Mouse (Mus musculus) limb, embryonic 11.5 days (tissue): ENCODE results near the gene Mettl7b. TPM values are rescaled to one million over a fixed set of nuclear protein-coding genes. Genes with fewer than 3 reads are reported as not detected.
A peak's percentile ranks its signal among the peaks of the same experiment; 100 is the strongest.

Experiments
- ATAC-seq: fragments of 200-750 bp; cut with Nextera tagmentation; 2 replicates; pipeline ENCODE4 v1.8.0; 2017; ENCODE audit warnings: low read depth; ENCODE audit not compliant: insufficient number of reproducible peaks, low FRiP score, low TSS enrichment
- DNase-seq: peaks from one replicate; pipeline ENCODE4 v3.0.0-alpha.2; 2015; ENCODE audit warnings: low spot score
- H3K27ac ChIP-seq: fragments of 300-500 bp; sonication (generic); replicated peaks from 2 replicates; pipeline ENCODE4 v1.5.1; 2014; ENCODE audit warnings: low read depth, mild to moderate bottlenecking, low read length
- H3K27me3 ChIP-seq: fragments of 300-500 bp; sonication (generic); 2 replicates; pipeline ENCODE4 v1.6.1; 2014; ENCODE audit warnings: mild to moderate bottlenecking, low read length, mixed read lengths; ENCODE audit not compliant: control insufficient read depth, insufficient read depth
- H3K36me3 ChIP-seq: fragments of 300-500 bp; sonication (generic); 2 replicates; pipeline ENCODE4 v1.6.1; 2014; ENCODE audit warnings: mild to moderate bottlenecking, low read length, moderate library complexity, mixed read lengths; ENCODE audit not compliant: control insufficient read depth, insufficient read depth
- H3K4me1 ChIP-seq: fragments of 300-500 bp; sonication (generic); 2 replicates; pipeline ENCODE4 v1.6.1; 2014; ENCODE audit warnings: low read length, mixed read lengths; ENCODE audit not compliant: control insufficient read depth, insufficient read depth
- H3K4me2 ChIP-seq: fragments of 300-500 bp; sonication (generic); 2 replicates; pipeline ENCODE4 v1.6.1; 2014; ENCODE audit warnings: low read depth, mild to moderate bottlenecking, moderate library complexity; ENCODE audit not compliant: severe bottlenecking
- H3K4me3 ChIP-seq: fragments of 300-500 bp; sonication (generic); 2 replicates; pipeline ENCODE4 v1.5.1; 2014; ENCODE audit warnings: low read depth, low read length
- H3K9ac ChIP-seq: fragments of 300-500 bp; sonication (generic); 2 replicates; pipeline ENCODE4 v1.6.1; 2014; ENCODE audit warnings: mild to moderate bottlenecking, low read length
- H3K9me3 ChIP-seq: fragments of 300-500 bp; sonication (generic); 2 replicates; pipeline ENCODE4 v1.6.1; 2016; ENCODE audit warnings: low read length; ENCODE audit not compliant: control insufficient read depth
- WGBS: fragments of 180-500 bp; shearing (Covaris S2); extraction: QIAGEN DNeasy Blood & Tissue Kit; methylation state at CpG from one replicate; pipeline ENCODE4 v1.1.7; 2014; 5-methylcytosine and 5-hydroxymethylcytosine counted together
- polyA plus RNA-seq: library from polyadenylated mRNA; unstranded; fragments of >200 nt; fragmentation: Nextera tagmentation; extraction: Ambion mirVana; gene quantifications from 2 replicates; pipeline ENCODE4 v1.2.1, GENCODE M21; 2014

Mettl7b gene
- polyA plus RNA-seq, 1 experiment from 2014 or later: not detected

GRCm38 (mm10) chr10:128912268-128912667 is 48.5 kb downstream of the Mettl7b start:
- Histone ChIP-seq H3K4me3 (no peak overlapping the region), H3K27ac (no peak overlapping the region), H3K36me3 (peaks cover 12% of the 10 kb centered on the region), H3K4me1 (peaks cover 11% of the 10 kb centered on the region), H3K9me3 (no peaks in the 10 kb centered on the region), H3K4me2 (no peak overlapping the region), H3K9ac (no peak overlapping the region), H3K27me3 (no peaks in the 10 kb centered on the region)
- WGBS: 77% methylated on average over 4 of the region's 4 CpGs
- ATAC-seq (no peak), DNase-seq (no peak)

- Histone ChIP-seq H3K4me1 (peaks cover 11% of the 10 kb centered on the region), H3K9ac (no peak overlapping the region), H3K36me3 (peaks cover 10% of the 10 kb centered on the region), H3K27ac (no peak overlapping the region), H3K9me3 (no peaks in the 10 kb centered on the region), H3K4me3 (peak overlapping the region; percentile 96; the same call in 1 of the 2 replicates), H3K4me2 (0 out of 2 replicates have a peak overlapping the region, but pooled peaks have one; percentile 45), H3K27me3 (no peaks in the 10 kb centered on the region)
- 92% methylated on average over 6 of the region's 6 CpGs for WGBS
- ATAC-seq (no peak), DNase-seq (no peak)
Observed at GRCm38 (mm10) chr10:128911430-128911829, 49.4 kb downstream of the Mettl7b start.

GRCm38 (mm10) chr10:128910066-128910841 is 50.5 kb downstream of the Mettl7b start:
- Histone ChIP-seq H3K27me3 (no peaks in the 10 kb centered on the region), H3K4me2 (peak overlapping the region; percentile 45), H3K9ac (peak overlapping the region; percentile 95), H3K9me3 (no peaks in the 10 kb centered on the region), H3K4me3 (peak overlapping the region; percentile 96), H3K36me3 (peaks cover 7% of the 10 kb centered on the region), H3K4me1 (peaks cover 11% of the 10 kb centered on the region), H3K27ac (peak overlapping the region; percentile 87)
- 1% methylated on average over 60 of the region's 66 CpGs for WGBS
- ATAC-seq: peak; percentile 15; the same call in 1 of the 2 replicates
- DNase-seq: peak; percentile 79

GRCm38 (mm10) chr10:128909567-128910028 is 51.2 kb downstream of the Mettl7b start:
- ATAC-seq (peak; percentile 85), DNase-seq (peak; percentile 93)
- H3K27me3 ChIP-seq: no peaks in the 10 kb centered on the region

GRCm38 (mm10) chr10:128908778-128909448 is 51.9 kb downstream of the Mettl7b start:
- Histone ChIP-seq H3K27me3 (no peaks in the 10 kb centered on the region), H3K36me3 (peaks cover 4% of the 10 kb centered on the region), H3K4me3 (peak overlapping the region; percentile 96), H3K9me3 (no peaks in the 10 kb centered on the region), H3K4me1 (peaks cover 11% of the 10 kb centered on the region), H3K9ac (peak overlapping the region; percentile 95), H3K27ac (peak overlapping the region; percentile 87), H3K4me2 (peak overlapping the region; percentile 45)
- 64% methylated on average over 13 of the region's 13 CpGs for WGBS
- ATAC-seq (no peak), DNase-seq (no peak)

More at GRCm38 (mm10) chr10:128909567-128910028, 51.2 kb downstream of the Mettl7b start:
- H3K36me3 ChIP-seq: peaks cover 6% of the 10 kb centered on the region
- H3K4me1 ChIP-seq: peaks cover 11% of the 10 kb centered on the region
- H3K9me3 ChIP-seq: no peaks in the 10 kb centered on the region
- peak overlapping the region; percentile 96 for H3K4me3 ChIP-seq
- H3K4me2 ChIP-seq: peak overlapping the region; percentile 45
- peak overlapping the region; percentile 95 for H3K9ac ChIP-seq
- under 1% methylated on average over 31 of the region's 41 CpGs for WGBS
- H3K27ac ChIP-seq: peak overlapping the region; percentile 87

Other genes with a start within 250 kb of the Mettl7b start
- 5.4 and 6.5 TPM in 2 replicates for gene Dgka, start 216.1 kb downstream of the Mettl7b start, polyA plus RNA-seq
- 49.4 and 52.4 TPM in 2 replicates for gene Pym1, start 213.1 kb downstream of the Mettl7b start, polyA plus RNA-seq
- gene Mmp19, start 170.1 kb downstream of the Mettl7b start, polyA plus RNA-seq: 0.35 and 0.55 TPM in 2 replicates
- 33.3 and 37.8 TPM in 2 replicates for gene Dnajc14, start 156.9 kb downstream of the Mettl7b start, polyA plus RNA-seq
- gene Tmem198b, start 156.6 kb downstream of the Mettl7b start, polyA plus RNA-seq: 18.9 and 22.2 TPM in 2 replicates
- gene Sarnp, start 143.7 kb downstream of the Mettl7b start, polyA plus RNA-seq: 285 and 295 TPM in 2 replicates
- 51.8 and 54.5 TPM in 2 replicates for gene Ormdl2, start 139.3 kb downstream of the Mettl7b start, polyA plus RNA-seq
- 17.5 and 18.1 TPM in 2 replicates for gene Gdf11, start 69.3 kb downstream of the Mettl7b start, polyA plus RNA-seq
- gene Cd63, start 60.0 kb downstream of the Mettl7b start, polyA plus RNA-seq: 425 and 427 TPM in 2 replicates
- gene Rdh5, start 38.1 kb downstream of the Mettl7b start, polyA plus RNA-seq: 7.7 and 7.8 TPM in 2 replicates
- 203 and 211 TPM in 2 replicates for gene Bloc1s1, start 37.0 kb downstream of the Mettl7b start, polyA plus RNA-seq
- gene Itga7, start 27.2 kb downstream of the Mettl7b start, polyA plus RNA-seq: 0.10 and 0.12 TPM in 2 replicates
- not detected in 2 replicates for gene Olfr9, start 28.4 kb upstream of the Mettl7b start, polyA plus RNA-seq
- gene Olfr763, start 49.8 kb upstream of the Mettl7b start, polyA plus RNA-seq: not detected in 2 replicates
- gene Olfr764-ps1, start 78.9 kb upstream of the Mettl7b start, polyA plus RNA-seq: not detected in 2 replicates
- not detected in 2 replicates for gene Olfr765, start 89.0 kb upstream of the Mettl7b start, polyA plus RNA-seq
- gene Olfr766-ps1, start 108.0 kb upstream of the Mettl7b start, polyA plus RNA-seq: not detected in 2 replicates
- gene Olfr767, start 121.9 kb upstream of the Mettl7b start, polyA plus RNA-seq: not detected in 2 replicates
- not detected in 2 replicates for gene Olfr768, start 138.4 kb upstream of the Mettl7b start, polyA plus RNA-seq
- gene Olfr769, start 156.9 kb upstream of the Mettl7b start, polyA plus RNA-seq: not detected in 2 replicates
- not detected in 2 replicates for gene Olfr770, start 178.0 kb upstream of the Mettl7b start, polyA plus RNA-seq
- gene Olfr771, start 203.8 kb upstream of the Mettl7b start, polyA plus RNA-seq: not detected in 2 replicates
- not detected in 2 replicates for gene Olfr772, start 216.9 kb upstream of the Mettl7b start, polyA plus RNA-seq
- not detected in 2 replicates for gene Olfr773, start 226.4 kb upstream of the Mettl7b start, polyA plus RNA-seq